Mouse (Mus musculus): Measurements from ENCODE around the gene Irx1.

- TF ChIP-seq CTCF (IDR thresholded peaks at IDR 0.05; ENCODE audit: low read depth) (no peak), EP300 (optimal IDR thresholded peaks at IDR 0.05) (no peak)
Measured at GRCm38 (mm10) chr13:71910361-71910760, 53.2 kb downstream of the Irx1 start.

All from stomach, postnatal 0 days (tissue).